Mouse (Mus musculus) layer of hippocampus, adult 9-11 months (tissue): ENCODE results near the gene Ttc19.
"Not testable (repeated sequence)": the region's sequence is repeated elsewhere in the genome, so short reads cannot be mapped to it uniquely, and the experiment has no call there.

Experiments used
- DNase-seq: peaks from one replicate; pipeline ENCODE4 v3.0.0; 2022

The Ttc19 gene

GRCm38 (mm10) chr11:62280675-62281600 is at the start of gene Ttc19, which contains the start of gene Zswim7:
Gene Ttc19, plus strand, starts transcription at chr11:62281473.
Gene Zswim7, minus strand, starts transcription at chr11:62281375.
- DNase-seq = peak; percentile 91

- DNase-seq = no peak
Measured at GRCm38 (mm10) chr11:62240631-62241261, 40.5 kb upstream of the Ttc19 start.

GRCm38 (mm10) chr11:62243871-62244270 is 37.4 kb upstream of the Ttc19 start:
- DNase-seq = no peak

GRCm38 (mm10) chr11:62244471-62244870 is 36.8 kb upstream of the Ttc19 start:
- DNase-seq = no peak

- no peak for DNase-seq
Measured at GRCm38 (mm10) chr11:62247759-62248400, 33.4 kb upstream of the Ttc19 start.

- no peak for DNase-seq
Measured at GRCm38 (mm10) chr11:62248401-62249244, 32.6 kb upstream of the Ttc19 start, which contains the start of gene Adora2b. Gene Adora2b, plus strand, starts transcription at chr11:62248984.

GRCm38 (mm10) chr11:62249266-62250037 is 31.8 kb upstream of the Ttc19 start:
- DNase-seq = no peak

- DNase-seq = no peak
Measured at GRCm38 (mm10) chr11:62251047-62251446, 30.2 kb upstream of the Ttc19 start.

GRCm38 (mm10) chr11:62253380-62253779 is 27.9 kb upstream of the Ttc19 start:
- no peak for DNase-seq

GRCm38 (mm10) chr11:62259214-62259613 is 22.1 kb upstream of the Ttc19 start:
- DNase-seq = no peak

- no peak for DNase-seq
Measured at GRCm38 (mm10) chr11:62263599-62263998, 17.7 kb upstream of the Ttc19 start.

- DNase-seq = no peak
Measured at GRCm38 (mm10) chr11:62264018-62264417, 17.3 kb upstream of the Ttc19 start.

GRCm38 (mm10) chr11:62265642-62266041 is 15.6 kb upstream of the Ttc19 start:
- DNase-seq = no peak

GRCm38 (mm10) chr11:62266466-62267214 is 14.6 kb upstream of the Ttc19 start:
- no peak for DNase-seq

GRCm38 (mm10) chr11:62268381-62268780 is 12.9 kb upstream of the Ttc19 start:
- DNase-seq = no peak

GRCm38 (mm10) chr11:62269097-62269496 is 12.2 kb upstream of the Ttc19 start:
- no peak for DNase-seq

- no peak for DNase-seq
Measured at GRCm38 (mm10) chr11:62270851-62271250, 10.4 kb upstream of the Ttc19 start.

- DNase-seq = no peak
Measured at GRCm38 (mm10) chr11:62277086-62277485, 4.2 kb upstream of the Ttc19 start.

- peak; percentile 28 for DNase-seq
Measured at GRCm38 (mm10) chr11:62278027-62278426, 3.2 kb upstream of the Ttc19 start.

- no peak for DNase-seq
Measured at GRCm38 (mm10) chr11:62281601-62281997, 326 bp downstream of the Ttc19 start.

GRCm38 (mm10) chr11:62284020-62284419 is 2.7 kb downstream of the Ttc19 start:
- not testable (repeated sequence) for DNase-seq
